Mouse (Mus musculus): ENCODE measurements at regions not wholly inside any gene's neighbourhood (a gene's known extent, or its start where the extent isn't known, plus 50 kb on each side); places are given as distances from the start of the nearest gene placed in this dataset.

DNA sequence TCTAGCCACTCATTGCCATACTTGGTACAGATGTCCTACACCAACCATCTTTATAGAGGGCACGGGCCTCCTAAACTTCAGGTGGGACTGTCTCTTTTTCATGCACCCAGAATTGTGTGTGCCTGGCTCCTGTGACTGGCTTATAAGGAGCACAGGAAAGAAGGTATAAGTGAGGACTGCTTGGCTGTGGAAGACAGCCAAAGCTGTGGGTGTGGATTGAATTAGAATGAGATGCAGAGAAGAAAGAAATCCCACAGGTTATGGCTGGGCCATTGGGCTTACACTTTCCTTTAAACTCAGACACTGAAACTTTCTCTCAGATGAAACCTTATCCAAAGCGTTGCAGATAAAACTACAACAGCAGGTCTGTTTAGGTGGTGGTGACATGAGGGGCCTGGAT is 239.5 kb upstream of the Fam160b2 start:
- no peak for DNase-seq (ENCODE audit: inconsistent ontology term)

DNA sequence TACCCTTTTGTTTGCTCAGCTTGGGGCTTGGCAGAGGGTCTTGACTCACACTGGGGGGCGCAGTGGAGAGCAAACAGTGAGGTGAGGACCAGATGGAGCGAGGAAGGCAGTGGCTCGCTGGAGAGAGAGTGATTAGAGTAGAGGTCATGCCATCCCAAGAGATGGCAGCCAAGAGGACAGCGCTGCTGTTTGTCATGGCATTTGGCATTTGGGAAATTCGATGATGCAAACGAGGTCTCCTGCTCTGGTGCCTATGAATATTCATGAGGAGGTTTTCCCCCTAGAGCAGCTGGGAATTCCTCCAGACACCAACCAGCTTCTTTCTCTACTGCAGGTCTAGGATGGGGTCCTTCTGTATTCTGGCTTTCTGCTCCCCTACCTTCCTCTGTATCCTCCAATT is 237.9 kb upstream of the Fam160b2 start:
- peak; percentile 47 for DNase-seq (ENCODE audit: inconsistent ontology term)

DNA sequence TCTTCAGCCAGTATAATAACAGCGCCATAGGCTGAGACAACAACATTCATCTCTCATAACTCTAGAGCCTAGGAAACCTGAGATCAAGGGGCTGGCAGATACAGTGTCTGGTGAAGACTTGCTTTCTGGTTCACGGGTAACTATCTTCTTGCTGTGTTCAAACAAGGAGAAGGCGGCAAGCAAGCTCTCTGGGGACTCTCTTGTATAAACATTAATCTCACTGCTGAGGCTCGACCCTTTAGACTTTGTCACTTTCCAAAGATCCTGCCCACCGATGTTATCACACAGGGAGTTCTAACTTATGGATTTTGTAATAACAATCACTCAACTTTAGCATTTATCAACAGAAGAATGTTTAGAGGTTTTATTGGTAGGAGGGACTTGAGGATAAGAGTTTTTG is 233.6 kb upstream of the Fam160b2 start:
- no peak for DNase-seq (ENCODE audit: inconsistent ontology term)

DNA sequence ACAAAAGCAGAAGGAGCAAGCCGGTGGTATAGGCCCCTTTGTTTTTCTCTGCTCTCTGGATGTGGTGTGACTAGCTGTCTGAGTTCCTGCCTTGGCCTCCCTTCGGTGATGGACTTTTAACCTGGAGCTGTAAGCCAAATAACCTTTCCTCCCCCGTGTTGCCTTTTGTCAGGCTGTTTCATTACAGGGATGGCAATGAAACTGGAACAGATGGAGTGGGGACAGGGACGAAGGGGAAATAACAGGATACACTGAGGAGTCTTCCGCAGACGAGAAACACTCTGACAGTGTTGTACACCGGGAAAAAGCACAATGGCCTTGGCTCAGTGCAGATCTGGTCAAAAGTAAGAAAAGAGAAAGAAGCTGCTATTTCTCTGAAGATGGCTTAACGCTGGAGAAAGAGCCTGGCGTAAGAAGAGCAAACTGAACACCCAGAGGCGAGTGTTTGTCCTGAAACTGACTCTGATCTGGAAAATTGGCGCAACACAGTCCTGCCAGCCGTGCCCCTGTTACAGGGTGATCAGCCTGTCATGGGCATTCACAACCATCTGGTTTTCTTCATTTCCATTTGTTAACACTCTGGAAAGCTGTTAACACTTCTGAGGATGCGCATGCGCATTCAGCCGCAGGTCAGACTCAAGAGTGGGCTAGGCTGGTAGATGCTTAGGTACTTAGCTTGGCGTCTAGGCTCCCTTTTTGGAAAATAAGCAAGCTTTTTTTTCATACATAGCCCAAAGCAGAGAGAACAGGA is 233.0 kb upstream of the Fam160b2 start:
- no peak for DNase-seq (ENCODE audit: inconsistent ontology term)

DNA sequence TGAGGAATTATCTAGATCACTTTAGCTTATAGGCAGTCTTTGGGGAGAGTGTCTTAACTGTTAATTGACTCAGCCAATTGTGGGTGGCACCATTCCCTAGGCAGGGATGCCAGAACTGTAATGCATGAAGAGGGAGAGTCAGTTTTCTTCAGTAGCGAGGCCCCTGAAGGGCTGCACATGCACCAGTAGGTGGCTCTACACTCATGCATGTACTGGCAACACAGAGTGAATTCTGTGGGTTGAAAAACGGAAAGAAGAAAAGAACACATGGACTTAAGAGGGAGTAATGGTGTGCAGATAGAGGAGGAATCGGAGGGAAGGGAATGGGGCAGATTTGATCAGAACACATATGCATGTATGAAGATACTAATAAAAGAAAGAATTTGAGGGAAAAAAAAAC is 232.4 kb upstream of the Fam160b2 start:
- DNase-seq (ENCODE audit: inconsistent ontology term): no peak

Data from Muller cell, postnatal 12 days (primary cell).